Mouse (Mus musculus) cerebellum, adult 9-11 months (tissue): ENCODE data around the gene Olfr1453.
"Not testable (repeated sequence)": the region's sequence is repeated elsewhere in the genome, so short reads cannot be mapped to it uniquely, and the experiment has no call there.

ENCODE experiments used
- DNase-seq: peaks from one replicate; pipeline ENCODE4 v3.0.0; 2022

Gene Olfr1453

GRCm38 (mm10) chr19:13028227-13028626, at the start of gene Olfr1453:
Gene Olfr1453 (minus strand): TSS chr19:13028327.
- DNase-seq = no peak

GRCm38 (mm10) chr19:13060310-13060709, 32.2 kb upstream of the Olfr1453 start, which contains the start of gene Olfr1454:
Gene Olfr1454 (plus strand): TSS chr19:13060610.
- no peak for DNase-seq

GRCm38 (mm10) chr19:12994714-12995113, 33.4 kb downstream of the Olfr1453 start, which contains the start of gene Olfr1451:
Gene Olfr1451 (plus strand): TSS chr19:12995014.
- no peak for DNase-seq

- DNase-seq = not testable (repeated sequence)
Measured at GRCm38 (mm10) chr19:12992316-12992715, 35.8 kb downstream of the Olfr1453 start.
